Mouse (Mus musculus) liver, embryonic 16.5 days (tissue): ENCODE measurements around the gene Lrp10. TPM values are rescaled to one million over a fixed set of nuclear protein-coding genes. Genes with fewer than 3 reads are reported as not detected.

Experiments
- ATAC-seq: fragments of 200-750 bp; cut with Nextera tagmentation; 2 replicates; pipeline ENCODE4 v1.8.0; 2017; ENCODE audit warnings: low read depth, mild to moderate bottlenecking, moderate number of reproducible peaks, moderate library complexity
- H3K27ac ChIP-seq: fragments of 300-500 bp; sonication (generic); 2 replicates; pipeline ENCODE4 v1.5.1; 2014; ENCODE audit warnings: mild to moderate bottlenecking, low read length
- H3K27me3 ChIP-seq: fragments of 300-500 bp; sonication (generic); 2 replicates; pipeline ENCODE4 v1.6.1; 2014; ENCODE audit warnings: low read depth, low read length, mixed read lengths; ENCODE audit not compliant: control insufficient read depth, insufficient read depth
- H3K36me3 ChIP-seq: fragments of 300-500 bp; sonication (generic); 2 replicates; pipeline ENCODE4 v1.6.1; 2014; ENCODE audit warnings: mild to moderate bottlenecking; ENCODE audit not compliant: control insufficient read depth, insufficient read depth
- H3K4me1 ChIP-seq: fragments of 300-500 bp; sonication (generic); 2 replicates; pipeline ENCODE4 v1.6.1; 2014; ENCODE audit warnings: low read depth, low read length, mixed read lengths; ENCODE audit not compliant: control insufficient read depth
- H3K4me2 ChIP-seq: fragments of 300-500 bp; sonication (generic); 2 replicates; pipeline ENCODE4 v1.6.1; 2014; ENCODE audit warnings: low read depth, low read length, mixed read lengths
- H3K4me3 ChIP-seq: fragments of 300-500 bp; sonication (generic); 2 replicates; pipeline ENCODE4 v1.5.1; 2014; ENCODE audit warnings: low read depth, mild to moderate bottlenecking, low read length
- H3K9ac ChIP-seq: fragments of 300-500 bp; sonication (generic); 2 replicates; pipeline ENCODE4 v1.6.1; 2014; ENCODE audit warnings: low read depth, low read length
- H3K9me3 ChIP-seq: fragments of 300-500 bp; sonication (generic); replicated peaks from 2 replicates; pipeline ENCODE4 v1.6.1; 2016; ENCODE audit warnings: low read length; ENCODE audit not compliant: control insufficient read depth
- WGBS: fragments of 180-500 bp; shearing (Covaris S2); extraction: QIAGEN DNeasy Blood & Tissue Kit; methylation state at CpG from one replicate; pipeline ENCODE4 v1.1.7; 2014; ENCODE audit not compliant: insufficient replicate concordance; 5-methylcytosine and 5-hydroxymethylcytosine counted together
- polyA plus RNA-seq: library from polyadenylated mRNA; unstranded; fragments of >200 nt; fragmentation: Nextera tagmentation; extraction: Ambion mirVana; gene quantifications from 2 replicates; pipeline ENCODE4 v1.2.1, GENCODE M21; 2015

The Lrp10 gene
- polyA plus RNA-seq, 1 experiment from 2014 or later = 19.3 TPM

GRCm38 (mm10) chr14:54442548-54442947, 21.4 kb upstream of the Lrp10 start:
- ATAC-seq = no peak
- H3K9ac ChIP-seq = no peak overlapping the region
- no peak overlapping the region for H3K4me3 ChIP-seq
- H3K4me1 ChIP-seq = peaks cover 5% of the 10 kb centered on the region; the same call in 1 of the 2 replicates
- H3K27ac ChIP-seq = no peak overlapping the region
- no peaks in the 10 kb centered on the region for H3K9me3 ChIP-seq
- H3K36me3 ChIP-seq = peaks cover 2% of the 10 kb centered on the region; the same call in 1 of the 2 replicates
- no peaks in the 10 kb centered on the region for H3K27me3 ChIP-seq
- H3K4me2 ChIP-seq = no peak overlapping the region
- 52% methylated on average over 3 of the region's 3 CpGs for WGBS

- Histone ChIP-seq H3K4me3 (no peak overlapping the region), H3K9ac (no peak overlapping the region), H3K4me1 (peaks cover 5% of the 10 kb centered on the region; the same call in 1 of the 2 replicates), H3K36me3 (peaks cover 2% of the 10 kb centered on the region; the same call in 1 of the 2 replicates), H3K27ac (no peak overlapping the region), H3K27me3 (no peaks in the 10 kb centered on the region), H3K9me3 (no peaks in the 10 kb centered on the region), H3K4me2 (no peak overlapping the region)
- 46% methylated on average over 3 of the region's 3 CpGs for WGBS
- ATAC-seq = peak; percentile 49; the same call in 1 of the 2 replicates
Observed at GRCm38 (mm10) chr14:54443196-54443595, 20.7 kb upstream of the Lrp10 start.

GRCm38 (mm10) chr14:54443712-54444618, 20.0 kb upstream of the Lrp10 start:
- peaks cover under 1% of the 10 kb centered on the region; the same call in 1 of the 2 replicates for H3K36me3 ChIP-seq
- H3K27ac ChIP-seq = no peak overlapping the region
- no peak for ATAC-seq
- H3K4me3 ChIP-seq = no peak overlapping the region
- H3K4me2 ChIP-seq = no peak overlapping the region
- no peaks in the 10 kb centered on the region for H3K27me3 ChIP-seq
- WGBS = 67% methylated on average over 15 of the region's 15 CpGs
- H3K9ac ChIP-seq = no peak overlapping the region
- peaks cover 8% of the 10 kb centered on the region for H3K4me1 ChIP-seq
- H3K9me3 ChIP-seq = no peaks in the 10 kb centered on the region

GRCm38 (mm10) chr14:54445476-54445875, 18.5 kb upstream of the Lrp10 start:
- Histone ChIP-seq H3K27me3 (no peaks in the 10 kb centered on the region), H3K4me2 (no peak overlapping the region), H3K9ac (no peak overlapping the region), H3K36me3 (no peaks in the 10 kb centered on the region), H3K4me1 (peaks cover 12% of the 10 kb centered on the region), H3K4me3 (no peak overlapping the region), H3K9me3 (no peaks in the 10 kb centered on the region), H3K27ac (no peak overlapping the region)
- 54% methylated on average over 3 of the region's 3 CpGs for WGBS
- ATAC-seq = no peak

GRCm38 (mm10) chr14:54453566-54453965, 10.4 kb upstream of the Lrp10 start:
- Histone ChIP-seq H3K9ac (no peak overlapping the region), H3K9me3 (no peaks in the 10 kb centered on the region), H3K27me3 (no peaks in the 10 kb centered on the region), H3K27ac (no peak overlapping the region), H3K4me3 (no peak overlapping the region), H3K4me2 (no peak overlapping the region), H3K4me1 (peaks cover 16% of the 10 kb centered on the region), H3K36me3 (no peaks in the 10 kb centered on the region)
- 71% methylated on average over 9 of the region's 9 CpGs for WGBS
- ATAC-seq = no peak

GRCm38 (mm10) chr14:54454669-54455528, 9.0 kb upstream of the Lrp10 start:
- Histone ChIP-seq H3K36me3 (no peaks in the 10 kb centered on the region), H3K9ac (no peak overlapping the region), H3K9me3 (no peaks in the 10 kb centered on the region), H3K4me3 (no peak overlapping the region), H3K27ac (no peak overlapping the region), H3K27me3 (no peaks in the 10 kb centered on the region), H3K4me2 (no peak overlapping the region), H3K4me1 (peaks cover 8% of the 10 kb centered on the region)
- ATAC-seq = no peak
- WGBS = 44% methylated on average over 11 of the region's 11 CpGs

GRCm38 (mm10) chr14:54457907-54458569, 5.9 kb upstream of the Lrp10 start:
- Histone ChIP-seq H3K9me3 (no peaks in the 10 kb centered on the region), H3K4me3 (no peak overlapping the region), H3K27ac (no peak overlapping the region), H3K27me3 (no peaks in the 10 kb centered on the region), H3K36me3 (no peaks in the 10 kb centered on the region), H3K4me1 (peaks cover 19% of the 10 kb centered on the region), H3K4me2 (no peak overlapping the region), H3K9ac (no peak overlapping the region)
- 60% methylated on average over 14 of the region's 14 CpGs for WGBS
- ATAC-seq = 0 out of 2 replicates have a peak, but pooled peaks have one; percentile 16

- H3K9ac ChIP-seq = no peak overlapping the region
- no peak overlapping the region for H3K4me3 ChIP-seq
- H3K4me1 ChIP-seq = peaks cover 29% of the 10 kb centered on the region
- ATAC-seq = no peak
- H3K4me2 ChIP-seq = no peak overlapping the region
- no peaks in the 10 kb centered on the region for H3K27me3 ChIP-seq
- H3K27ac ChIP-seq = 0 out of 2 replicates have a peak overlapping the region, but pooled peaks have one; percentile 14
- WGBS = 60% methylated on average over 4 of the region's 4 CpGs
- H3K36me3 ChIP-seq = peaks cover 3% of the 10 kb centered on the region
- no peaks in the 10 kb centered on the region for H3K9me3 ChIP-seq
Observed at GRCm38 (mm10) chr14:54462146-54462545, 1.8 kb upstream of the Lrp10 start.
